Mouse (Mus musculus) c-Kit-positive CD71-positive TER-119-negative erythroid progenitor cells, embryonic 14.5 days (primary cell): Measurements from ENCODE around the gene Rnaseh2b.

Source experiments
- DNase-seq: peaks from one replicate; pipeline ENCODE4 v3.0.0-alpha.2; 2013; ENCODE audit warnings: low read depth

Gene Rnaseh2b

DNA sequence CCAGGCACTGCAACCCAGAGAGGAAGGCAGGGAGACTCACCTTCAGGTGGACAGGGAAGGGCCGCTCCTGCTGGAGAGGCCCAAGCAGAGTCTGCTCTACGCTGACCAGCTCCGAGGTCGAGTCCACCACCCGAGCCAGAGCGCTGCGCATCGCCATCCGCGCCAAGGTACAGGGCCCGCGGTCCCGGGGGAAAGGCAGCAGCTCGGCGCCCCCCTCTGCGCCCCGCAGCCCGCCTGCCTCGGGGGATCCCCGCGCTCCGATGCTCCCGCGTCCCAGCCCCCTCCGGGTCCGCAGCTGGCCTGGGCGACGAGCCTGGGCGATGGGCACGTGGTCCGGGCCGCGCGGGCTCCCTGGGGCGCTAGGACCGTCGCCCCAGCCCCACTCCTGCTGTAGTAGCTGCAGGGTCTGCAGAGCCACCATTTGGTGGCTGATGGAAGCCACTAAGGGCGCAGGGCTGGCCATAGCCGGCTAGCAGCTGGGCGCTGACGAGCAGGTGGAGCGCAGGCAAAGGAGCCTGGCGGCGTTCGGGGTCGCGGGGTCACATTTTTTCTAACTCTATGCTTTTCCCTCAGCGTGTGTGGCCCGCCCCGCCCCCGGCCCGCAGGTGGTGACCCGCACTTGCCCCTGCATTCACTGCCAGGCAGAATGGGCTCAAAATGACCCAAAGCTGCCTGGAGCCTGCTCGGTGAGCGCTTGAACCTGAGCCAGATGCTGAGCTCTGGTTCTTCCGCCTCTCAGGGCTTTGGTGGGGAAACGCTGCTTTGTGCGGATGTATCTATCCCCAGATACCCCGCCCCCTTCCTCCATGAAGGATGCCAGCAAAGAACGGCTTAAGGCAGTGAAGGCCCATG lies at the start of gene Rnaseh2b, which contains the start of gene Dleu7:
Rnaseh2b (plus strand) TSS at position 102 of the 852 bp plus-strand sequence.
Dleu7 (minus strand) TSS at position 560 of the 852 bp plus-strand sequence.
- no peak for DNase-seq

DNA sequence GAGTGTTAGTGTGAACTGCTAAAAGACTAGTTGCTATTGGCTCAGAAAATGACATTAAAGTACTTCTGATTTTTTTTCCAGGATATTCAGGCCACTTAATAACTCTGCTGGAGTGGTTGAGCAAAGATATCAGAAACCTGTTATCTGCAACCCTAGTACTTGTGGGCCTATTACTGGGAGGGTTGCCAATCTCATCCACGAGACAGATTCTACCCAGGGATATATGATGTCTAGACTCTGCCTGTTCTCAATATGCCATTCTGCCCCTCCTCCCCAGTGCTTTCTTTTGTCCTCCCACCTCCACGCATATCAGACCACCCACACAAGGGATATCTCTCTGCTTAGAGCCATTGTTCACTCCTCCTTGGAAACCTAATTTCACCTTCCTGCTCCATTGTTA lies 48.9 kb upstream of the Rnaseh2b start:
- no peak for DNase-seq

DNA sequence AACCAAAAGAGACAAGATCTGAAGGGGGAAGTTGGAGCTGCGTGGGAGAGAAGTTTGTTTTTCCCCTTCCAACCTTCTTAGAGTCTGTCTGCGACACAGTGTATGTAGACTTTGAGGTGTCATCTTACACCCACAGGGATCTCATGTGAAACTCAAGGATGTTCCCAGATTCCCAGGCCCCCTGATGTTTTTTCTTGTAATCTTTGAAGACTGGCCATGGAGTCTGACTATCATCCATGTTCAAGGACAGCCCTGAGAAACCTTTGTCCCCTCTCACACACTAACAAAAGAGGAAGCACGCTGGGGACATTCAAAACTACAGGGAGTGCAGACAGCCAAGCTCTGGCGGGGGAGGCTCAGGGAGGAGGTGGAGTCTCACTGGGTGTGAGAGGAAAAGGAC lies 46.8 kb upstream of the Rnaseh2b start:
- no peak for DNase-seq

DNA sequence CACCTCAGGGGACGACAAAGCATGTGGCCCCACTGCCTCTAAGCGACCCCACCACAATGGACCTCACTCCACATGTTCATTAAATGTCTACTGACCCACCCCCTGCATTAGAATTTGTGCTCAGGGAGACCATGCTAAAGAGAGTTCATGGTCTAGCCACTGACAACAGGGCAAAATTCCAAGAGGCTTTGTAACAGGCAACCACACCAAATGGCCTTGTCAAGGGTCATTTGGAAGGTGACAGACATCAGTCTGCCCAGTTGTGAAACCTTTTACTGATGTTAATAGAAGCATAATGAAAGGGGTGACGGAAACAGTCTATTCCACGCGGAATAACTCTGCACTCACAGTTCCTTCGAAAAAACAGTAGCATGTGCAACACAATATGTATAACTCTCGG lies 44.0 kb upstream of the Rnaseh2b start:
- no peak for DNase-seq

DNA sequence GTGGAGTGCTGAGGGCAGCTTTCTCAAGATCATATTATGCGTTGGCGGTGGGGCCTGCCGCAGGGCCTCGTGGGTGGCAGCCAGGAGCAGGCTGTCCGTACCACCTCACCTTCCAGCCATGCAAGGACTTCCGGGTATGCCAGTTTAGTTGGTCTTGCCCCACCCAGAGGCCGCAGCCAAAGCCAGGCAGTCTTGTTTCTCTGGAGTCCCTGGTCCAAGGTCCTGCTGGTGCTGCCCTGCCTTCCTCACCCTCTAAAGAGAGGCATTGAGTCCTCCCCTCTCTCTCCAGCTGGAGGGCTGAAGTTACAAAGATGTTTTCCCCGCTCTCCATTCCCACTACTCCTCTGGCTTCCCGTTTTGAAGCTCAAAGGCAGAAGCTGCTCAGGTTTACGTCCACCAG lies 43.6 kb upstream of the Rnaseh2b start:
- DNase-seq, result no peak

DNA sequence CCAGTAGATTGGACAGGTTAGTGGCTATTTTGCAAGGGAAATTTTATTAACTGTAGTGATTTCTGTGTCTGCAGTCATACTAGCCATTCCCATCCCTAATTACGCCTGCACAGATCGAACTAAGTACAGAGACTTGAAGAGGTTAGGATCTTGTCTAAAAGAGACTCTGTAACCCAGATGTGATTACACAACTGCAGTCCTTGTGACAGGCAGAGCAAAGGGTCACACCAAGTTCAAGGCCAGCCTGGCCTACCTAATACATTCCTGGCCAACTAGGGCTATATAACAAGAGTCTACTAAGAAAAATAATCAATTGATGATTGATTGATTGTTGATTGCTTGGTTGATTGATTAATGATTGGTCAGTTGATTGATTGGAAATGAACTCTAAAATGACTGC lies 43.1 kb upstream of the Rnaseh2b start:
- DNase-seq, result no peak

DNA sequence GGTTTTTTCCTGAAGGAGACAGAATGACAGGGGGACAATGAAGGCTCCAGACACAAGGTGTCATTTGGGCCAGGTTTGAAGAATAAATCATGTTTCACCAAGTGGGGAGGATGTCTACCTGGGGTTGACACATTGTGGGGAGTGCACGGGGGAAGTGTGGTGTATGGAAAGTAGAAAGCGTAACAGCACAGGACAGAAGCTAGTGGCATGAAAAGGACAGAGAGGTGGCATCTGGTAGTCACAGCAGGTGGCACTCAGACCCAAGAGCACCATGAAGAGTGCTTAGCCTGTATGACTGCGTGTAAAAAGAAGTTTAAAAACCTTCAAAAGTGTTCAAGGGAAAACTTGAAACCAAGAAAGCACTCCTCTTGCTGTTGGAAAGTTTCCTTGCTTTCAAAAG lies 42.3 kb upstream of the Rnaseh2b start:
- no peak for DNase-seq

DNA sequence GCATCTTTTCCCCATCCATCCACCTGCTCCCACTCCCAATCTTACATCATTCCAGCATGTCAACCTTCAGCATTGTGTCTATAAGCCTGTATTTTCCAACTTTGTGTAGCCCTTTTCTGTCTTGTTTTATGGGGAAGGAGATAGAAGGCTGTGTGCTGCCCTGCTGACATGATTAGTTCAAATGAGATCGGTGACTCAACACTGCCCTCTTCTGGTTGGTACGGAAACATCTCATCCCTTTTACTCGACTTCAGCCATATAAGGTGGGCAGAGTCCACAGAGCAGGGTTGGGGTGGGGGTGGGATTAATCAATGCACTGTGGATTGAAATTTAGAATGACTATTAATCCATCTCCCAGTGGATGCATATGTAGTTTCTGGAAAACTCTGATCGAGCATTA lies 40.4 kb upstream of the Rnaseh2b start:
- peak; percentile 47 for DNase-seq

DNA sequence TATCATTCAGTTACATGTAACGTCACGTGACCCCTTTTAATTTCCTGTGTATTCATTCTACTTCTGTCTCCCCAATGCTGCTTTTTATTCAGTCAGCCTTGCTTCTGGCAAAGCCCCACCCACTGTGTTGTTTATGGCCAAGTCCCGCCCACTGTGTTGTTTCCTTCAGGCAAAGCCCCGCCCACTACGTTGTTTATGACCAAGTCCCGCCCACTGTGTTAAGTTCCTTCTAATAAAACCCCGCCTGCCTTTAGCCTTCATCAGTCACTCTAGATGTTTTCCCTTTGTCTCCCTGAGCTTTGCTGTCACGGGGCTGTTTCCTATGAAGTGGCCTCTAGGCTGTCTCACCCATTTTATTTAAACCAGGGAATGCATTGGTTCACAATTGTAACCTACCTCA lies 38.0 kb upstream of the Rnaseh2b start:
- peak; percentile 31 for DNase-seq

DNA sequence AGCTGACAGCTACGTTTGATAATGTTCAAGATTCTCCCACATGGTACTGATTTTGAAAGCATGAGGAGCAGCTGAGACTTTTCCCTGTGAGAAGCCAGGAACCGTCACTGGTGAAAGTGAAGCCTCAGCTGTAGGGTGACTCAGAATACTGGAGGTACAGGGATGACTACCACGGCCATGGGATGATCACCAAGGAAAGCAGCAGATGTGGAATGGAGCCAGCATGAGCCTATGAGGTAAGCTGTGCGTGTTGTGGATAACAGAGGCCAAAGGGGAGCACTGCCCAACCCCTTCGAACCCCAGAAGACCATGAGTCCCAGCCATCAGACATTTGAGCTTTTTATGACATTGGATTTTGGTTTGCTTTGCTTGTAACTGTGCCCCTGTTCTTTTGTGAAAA lies 36.3 kb upstream of the Rnaseh2b start:
- no peak for DNase-seq

DNA sequence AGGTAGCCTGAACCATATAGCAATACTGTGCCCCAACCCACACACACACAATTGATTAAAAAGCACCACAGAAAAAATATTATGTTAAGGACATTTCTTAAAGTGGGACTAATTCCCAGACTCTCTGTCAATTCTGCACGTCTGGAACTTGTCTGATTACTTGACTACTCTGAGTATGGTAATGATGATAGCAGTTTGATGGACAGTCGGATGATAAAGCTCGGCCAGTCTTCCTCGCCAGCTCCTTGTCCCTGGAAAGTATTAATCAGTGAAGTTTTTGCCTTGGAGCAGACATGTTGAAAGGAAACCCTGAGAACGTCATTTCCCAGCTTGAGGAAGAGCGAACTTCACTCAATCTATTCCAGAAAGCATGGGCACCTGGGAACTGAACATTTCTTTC lies 34.3 kb upstream of the Rnaseh2b start:
- DNase-seq, result no peak

DNA sequence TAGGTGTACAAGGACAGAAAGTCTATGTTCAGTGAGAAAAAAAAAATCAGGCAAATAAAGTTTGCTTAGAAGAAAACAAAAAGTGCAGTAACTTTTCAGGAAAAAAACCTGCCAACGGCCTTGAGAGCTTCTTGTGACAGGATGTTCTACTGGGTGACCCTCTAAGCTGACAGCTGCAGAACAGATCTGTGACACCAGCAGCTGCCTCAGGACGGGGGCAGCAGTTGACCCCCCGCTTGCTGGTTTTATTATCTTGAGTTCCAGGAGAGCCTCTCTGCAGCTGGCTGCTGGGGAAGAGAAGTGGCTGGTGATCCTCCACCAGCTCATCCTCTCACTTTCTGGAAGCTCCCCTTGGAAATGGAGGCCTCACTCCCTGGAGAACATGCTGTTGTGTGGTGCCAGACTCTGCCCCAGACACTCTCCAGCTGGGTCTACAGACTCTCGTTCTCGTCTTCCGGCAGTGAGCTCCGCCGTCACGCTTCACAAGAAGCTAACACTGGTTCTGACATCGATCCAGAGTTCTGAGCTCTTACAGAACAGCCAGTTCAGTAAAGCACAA lies 33.3 kb upstream of the Rnaseh2b start:
- DNase-seq, result no peak

DNA sequence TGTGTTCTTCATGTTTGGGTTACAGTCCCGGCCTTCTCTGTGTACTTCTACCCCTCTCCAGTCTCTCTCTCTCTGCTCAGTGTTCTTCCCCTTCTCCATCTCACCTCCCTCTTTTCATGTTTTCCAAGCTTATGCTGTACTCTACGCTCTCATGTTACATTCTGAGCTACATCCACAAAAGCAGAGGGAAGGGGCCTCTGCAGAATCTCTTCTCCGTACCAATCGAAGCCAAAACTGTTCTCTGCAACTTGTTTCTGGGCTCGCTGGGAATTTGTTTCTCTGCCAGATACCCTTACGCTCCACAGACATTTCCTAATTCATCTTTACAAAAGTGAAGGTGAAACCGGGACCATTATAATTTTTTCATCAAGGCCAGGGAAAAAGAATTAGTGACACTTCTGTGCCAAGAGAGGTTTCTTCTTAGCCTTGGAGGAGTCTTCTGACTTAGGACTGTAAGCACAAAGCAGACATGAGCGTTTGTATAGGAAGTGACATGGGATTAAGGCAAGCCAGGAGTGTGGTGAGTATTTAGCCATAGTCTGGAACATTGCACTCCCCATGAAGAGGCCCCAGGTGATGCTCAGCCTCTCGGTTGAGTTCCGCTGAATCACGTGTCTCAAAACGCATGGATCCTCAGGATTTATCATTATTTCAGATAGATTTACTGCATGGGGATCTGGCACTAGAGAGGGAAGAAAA lies 21.5 kb upstream of the Rnaseh2b start:
- DNase-seq, result no peak

DNA sequence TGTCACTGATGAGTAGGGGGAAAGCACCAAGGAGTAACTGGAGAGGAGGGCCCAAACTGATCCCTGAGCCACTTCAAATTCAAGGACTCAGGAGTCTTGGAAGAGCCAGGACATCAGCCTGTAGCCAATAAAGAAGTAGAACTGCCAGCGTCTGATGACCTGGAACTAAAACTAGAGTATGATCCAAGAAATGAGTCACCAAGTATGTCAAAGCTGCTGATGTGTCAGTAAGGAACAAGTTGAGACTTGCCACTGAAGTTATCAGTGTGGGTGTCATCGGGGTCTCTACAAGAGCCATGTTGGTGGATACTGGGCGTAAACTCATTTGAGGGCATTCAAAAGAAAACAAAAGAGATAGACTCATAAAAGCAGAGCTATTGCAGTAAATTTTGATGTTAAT lies 18.8 kb upstream of the Rnaseh2b start:
- DNase-seq, result no peak

DNA sequence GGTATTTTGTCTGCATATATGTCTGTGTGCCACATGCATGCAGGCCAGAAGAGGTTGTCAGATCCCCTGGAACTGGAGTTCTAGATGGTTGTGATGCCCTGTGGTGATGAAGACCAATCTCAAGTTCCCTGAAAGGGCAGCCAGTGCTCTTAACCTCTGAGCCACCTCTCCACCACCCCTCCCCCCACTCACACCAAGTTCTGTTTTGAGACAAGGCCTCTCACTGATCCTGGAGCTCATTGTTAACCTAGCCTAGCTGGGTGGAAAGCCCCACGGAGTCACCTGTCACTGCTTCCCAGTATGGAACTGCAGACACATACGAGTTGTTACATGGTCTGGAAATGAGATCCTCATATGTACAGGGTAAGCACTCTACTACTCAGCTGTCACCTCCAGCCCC lies 9.4 kb upstream of the Rnaseh2b start:
- DNase-seq, result no peak

DNA sequence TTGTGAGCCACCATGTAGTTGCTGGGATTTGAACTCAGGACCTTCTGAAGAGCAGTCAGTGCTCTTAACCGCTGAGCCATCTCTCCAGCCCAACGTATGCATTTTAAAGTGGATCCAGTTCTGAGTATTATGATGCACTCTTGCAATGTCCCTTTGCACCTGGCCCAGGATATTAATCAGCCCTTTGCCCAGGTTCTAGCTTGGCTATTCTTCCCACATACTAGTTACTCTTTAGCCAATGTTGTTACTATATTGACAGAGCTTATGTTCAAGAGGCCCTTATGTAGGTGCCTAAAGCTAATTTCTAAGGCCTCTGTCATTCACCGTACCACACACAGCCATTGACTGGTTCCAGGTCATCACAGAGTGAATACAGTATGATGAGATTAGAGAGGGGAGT lies 3.7 kb upstream of the Rnaseh2b start:
- DNase-seq, result no peak

DNA sequence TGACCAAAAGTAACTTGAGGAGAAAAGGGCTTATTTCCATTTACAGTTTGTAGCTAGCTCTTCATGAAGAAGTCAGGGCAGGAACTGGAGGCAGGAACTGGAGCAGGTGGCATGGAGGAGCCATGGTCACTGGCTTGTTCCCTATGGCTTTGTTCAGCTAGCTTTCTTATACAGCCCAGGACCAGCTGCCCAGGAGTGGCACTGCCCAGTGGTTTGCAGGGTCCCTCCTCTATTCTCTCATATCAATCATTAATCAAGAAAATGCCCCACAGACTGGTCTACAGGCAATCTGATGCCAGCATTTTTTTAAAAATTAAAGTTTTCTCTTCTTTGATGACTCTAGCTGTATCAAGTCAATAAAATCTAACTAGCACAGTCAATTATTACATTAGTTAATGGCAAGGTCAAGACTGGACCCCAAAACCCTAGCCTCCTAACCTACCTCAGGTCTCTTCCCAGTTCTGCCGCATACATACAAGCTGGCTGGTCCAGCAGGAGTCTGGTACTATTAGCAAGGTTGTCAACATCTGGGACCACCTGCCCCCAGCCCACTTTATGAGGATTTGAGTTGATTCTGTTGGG lies 892 bp upstream of the Rnaseh2b start:
- no peak for DNase-seq

DNA sequence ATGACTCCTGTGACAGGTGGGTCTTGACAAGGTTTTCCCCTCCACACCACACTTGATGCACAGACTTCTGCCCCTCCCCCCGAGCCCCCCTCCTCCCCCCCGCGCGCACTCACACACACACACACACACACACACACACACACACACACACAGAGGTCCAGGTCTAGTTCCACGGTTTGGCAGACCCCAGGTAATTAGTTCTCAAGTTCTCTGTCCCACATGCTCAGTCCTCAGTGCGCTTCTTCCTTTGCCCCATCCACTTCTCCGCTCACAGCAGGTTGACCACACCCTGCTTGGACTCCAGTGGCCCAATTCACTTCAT lies 262 bp upstream of the Rnaseh2b start:
- no peak for DNase-seq

DNA sequence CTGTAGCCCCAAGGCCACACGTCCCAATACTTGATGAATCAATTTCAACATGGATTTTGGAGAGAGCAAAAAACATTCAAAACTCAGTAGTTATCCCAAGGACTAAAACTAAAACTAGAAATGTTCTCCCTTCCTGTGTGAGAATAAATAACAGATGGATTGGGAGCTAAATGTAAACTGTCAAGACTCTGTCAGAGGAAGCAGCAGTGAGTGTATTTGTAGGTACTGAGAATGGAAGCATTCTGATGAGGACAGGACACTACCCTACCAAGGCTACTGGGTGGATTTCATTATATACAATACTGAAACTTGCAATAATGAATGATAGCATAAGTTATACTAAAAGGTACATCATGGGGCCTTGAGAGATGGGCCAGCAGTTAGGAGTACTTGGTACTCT lies 6.4 kb downstream of the Rnaseh2b start:
- no peak for DNase-seq

DNA sequence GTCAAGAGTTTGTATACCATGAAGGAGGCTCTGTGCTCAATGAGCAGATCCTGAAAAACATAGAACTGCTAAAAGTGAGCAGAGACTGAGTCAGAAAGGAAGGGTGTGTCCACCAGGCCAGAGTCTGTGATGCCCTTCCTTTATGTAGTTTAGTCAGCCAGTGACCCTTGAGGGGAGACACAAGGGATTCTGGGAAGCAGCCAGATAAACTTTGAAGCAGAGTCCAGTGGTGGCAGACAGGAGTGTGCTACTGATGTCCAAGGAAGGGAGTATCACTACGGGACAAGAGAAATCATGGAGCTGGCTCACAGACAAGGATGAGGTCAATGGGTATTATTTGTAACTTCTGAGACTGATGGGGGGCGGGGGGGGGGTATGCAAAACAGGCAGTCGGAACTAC lies 7.6 kb downstream of the Rnaseh2b start:
- DNase-seq, result no peak

DNA sequence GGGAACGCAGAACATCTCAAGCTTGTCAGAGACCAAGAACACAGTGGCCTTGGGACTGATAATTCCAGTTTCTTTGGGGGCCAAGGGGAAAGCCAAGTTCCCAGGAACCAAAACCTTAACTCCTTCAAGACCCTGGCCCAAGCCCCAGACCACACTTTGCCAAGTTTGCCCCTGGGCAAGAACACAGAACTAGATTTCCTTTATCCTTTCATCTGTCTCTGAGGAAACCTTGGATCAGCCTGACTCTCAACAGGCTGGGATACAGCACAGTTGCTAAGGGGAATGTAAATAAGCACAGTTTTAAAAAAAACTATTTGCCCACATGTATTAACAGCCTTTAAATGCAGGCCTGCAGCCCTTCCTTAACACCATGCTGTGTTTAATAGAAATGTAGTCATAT lies 15.2 kb downstream of the Rnaseh2b start:
- DNase-seq, result no peak

DNA sequence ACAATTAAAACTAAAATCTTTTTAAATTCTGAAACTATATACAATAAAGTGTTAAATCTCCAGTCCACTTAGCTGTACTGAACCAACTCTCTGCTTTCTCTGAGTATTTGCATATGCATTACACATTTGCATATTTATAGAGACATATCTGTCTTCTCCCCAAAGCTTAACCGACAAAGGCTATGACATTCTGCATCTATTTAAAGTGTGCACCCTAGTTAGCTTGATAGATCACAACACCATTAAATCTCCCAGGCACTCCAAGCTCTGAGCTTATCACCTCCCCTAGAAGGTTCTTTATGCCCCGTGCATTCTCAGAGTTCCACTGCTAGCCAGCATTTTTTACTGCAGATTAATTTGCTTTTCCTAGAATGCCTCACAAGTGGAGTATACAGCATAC lies 16.6 kb downstream of the Rnaseh2b start:
- DNase-seq, result no peak

DNA sequence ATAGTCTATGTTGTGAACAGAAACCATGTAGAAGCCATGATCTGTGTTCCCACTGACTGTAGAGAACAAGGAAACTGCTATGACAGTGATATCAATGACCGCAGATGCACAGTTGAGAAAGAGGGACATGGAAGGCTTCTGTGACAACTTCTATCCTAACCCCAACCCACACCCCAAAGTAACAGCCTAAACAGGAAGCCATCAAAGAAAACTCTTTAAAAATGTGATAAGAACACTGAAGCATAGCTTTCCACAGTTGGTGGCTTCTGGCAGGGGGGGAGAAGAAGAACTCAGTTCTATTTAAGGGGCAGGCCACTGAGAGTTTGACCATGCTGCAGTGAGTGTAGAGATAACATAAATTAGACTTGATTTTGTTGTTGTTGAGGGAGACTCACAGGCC lies 19.3 kb downstream of the Rnaseh2b start:
- no peak for DNase-seq
